ENCODE assay signal across 8 mouse cellular contexts in genomic region chr1:138135637-138136372, GRCm38 (mm10). TPM values are rescaled to one million over a fixed set of nuclear protein-coding genes. Genes with fewer than 3 reads are reported as not detected.
DNase-seq lines count a peak whose midpoint lies in the region; ATAC-seq and TF ChIP-seq lines count a peak whose summit lies in the region.

No protein-coding gene starts in this region.

- no peak for ATAC-seq in heart, embryonic 14.5 days (ENCODE audit: insufficient number of reproducible peaks, insufficient read depth, low FRiP score, low read depth)
- no peak for ATAC-seq in hindbrain, postnatal 0 days
- ATAC-seq in midbrain, embryonic 14.5 days (ENCODE audit: low FRiP score, low TSS enrichment) = peak; percentile 55; the same call in 1 of the 2 replicates

- peak overlapping the region in 1 of 2 experiments; percentile 6; a peak in 1 of 4 replicates for H3K4me3 ChIP-seq in heart, embryonic 14.5 days (ENCODE audit: control insufficient read depth in 1 of 2, insufficient read depth in 1 of 2, low read depth in 1 of 2, low read length in 2 of 2)
- peak overlapping the region; percentile 47 for H3K4me3 ChIP-seq in bone marrow macrophage, adult 2 months (ENCODE audit: insufficient read depth, low read length)
- peak overlapping the region; percentile 38 for H3K4me3 ChIP-seq in hindbrain, postnatal 0 days (ENCODE audit: low read length)
- peak overlapping the region; percentile 29 for H3K4me3 ChIP-seq in midbrain, embryonic 14.5 days (replicated peaks; ENCODE audit: low read depth, low read length)

- no peaks in the 10 kb centered on the region for H3K4me1 ChIP-seq in heart, embryonic 14.5 days (ENCODE audit: control insufficient read depth in 2 of 2, insufficient read depth in 2 of 2, low read length in 2 of 2)
- H3K4me1 ChIP-seq in bone marrow macrophage, adult 2 months (ENCODE audit: control insufficient read depth, insufficient read depth, low read length) = peaks cover 49% of the 10 kb centered on the region
- H3K4me1 ChIP-seq in hindbrain, postnatal 0 days (ENCODE audit: insufficient read depth, low read length) = no peaks in the 10 kb centered on the region
- H3K4me1 ChIP-seq in midbrain, embryonic 14.5 days (ENCODE audit: control insufficient read depth, insufficient read depth, low read length) = peaks cover 5% of the 10 kb centered on the region; the same call in 1 of the 2 replicates

- 84% methylated on average over 9 of the region's 9 CpGs for WGBS in heart, embryonic 14.5 days
- WGBS in hindbrain, postnatal 0 days = 34% methylated on average over 9 of the region's 9 CpGs
- 35% methylated on average over 9 of the region's 9 CpGs for WGBS in midbrain, embryonic 14.5 days

- H3K27me3 ChIP-seq in heart, embryonic 14.5 days (ENCODE audit: control insufficient read depth, insufficient read depth, low read length) = no peaks in the 10 kb centered on the region
- no peaks in the 10 kb centered on the region for H3K27me3 ChIP-seq in hindbrain, postnatal 0 days (ENCODE audit: insufficient read depth, low read length)
- no peaks in the 10 kb centered on the region for H3K27me3 ChIP-seq in midbrain, embryonic 14.5 days (ENCODE audit: control insufficient read depth, insufficient read depth, low read length)

- intact Hi-C loops in heart, postnatal 10 days (cut with DNase I) = no loop called here

- no peak for TF ChIP-seq CTCF in bone marrow macrophage, adult 2 months (IDR thresholded peaks at IDR 0.05; ENCODE audit: low read depth, low read length)
- no peak for TF ChIP-seq CTCF in hindbrain, postnatal 0 days (IDR thresholded peaks at IDR 0.05; ENCODE audit: low read depth)

- no peak for TF ChIP-seq POLR2A in bone marrow macrophage, adult 2 months (IDR thresholded peaks at IDR 0.05; ENCODE audit: borderline replicate concordance, low read depth, low read length)

- no peaks in the 10 kb centered on the region for H3K36me3 ChIP-seq in heart, embryonic 14.5 days (ENCODE audit: control insufficient read depth, insufficient read depth, low read length)
- H3K36me3 ChIP-seq in hindbrain, postnatal 0 days (ENCODE audit: insufficient read depth, low read length) = no peaks in the 10 kb centered on the region
- no peaks in the 10 kb centered on the region for H3K36me3 ChIP-seq in midbrain, embryonic 14.5 days (ENCODE audit: control insufficient read depth, insufficient read depth, low read length)

- DNase-seq in heart, postnatal 10 days = no peak
- no peak for DNase-seq in hindbrain, postnatal 0 days (ENCODE audit: low spot score)
- DNase-seq in midbrain, embryonic 14.5 days = peak; percentile 10
- DNase-seq in yolk sac, embryonic 10.5 days (ENCODE audit: low spot score) = no peak
- no peak for DNase-seq in gastrocnemius, adult 18-20 months (ENCODE audit: low spot score)
- DNase-seq in ovary, postnatal 36 days (ENCODE audit: low spot score) = no peak

- no peaks in the 10 kb centered on the region for H3K9me3 ChIP-seq in heart, embryonic 14.5 days (ENCODE audit: control insufficient read depth, low read length)
- no peaks in the 10 kb centered on the region for H3K9me3 ChIP-seq in hindbrain, postnatal 0 days (ENCODE audit: low read length)
- no peaks in the 10 kb centered on the region for H3K9me3 ChIP-seq in midbrain, embryonic 14.5 days (ENCODE audit: control insufficient read depth, low read length)

- H3K4me2 ChIP-seq in heart, embryonic 14.5 days (ENCODE audit: low read length) = peak overlapping the region; percentile 52
- peak overlapping the region; percentile 55 for H3K4me2 ChIP-seq in hindbrain, postnatal 0 days (ENCODE audit: low read depth, low read length)
- H3K4me2 ChIP-seq in midbrain, embryonic 14.5 days (ENCODE audit: low read length) = peak overlapping the region; percentile 64

- no peak overlapping the region for H3K27ac ChIP-seq in heart, embryonic 14.5 days (replicated peaks in 1 of 2; ENCODE audit: control insufficient read depth in 1 of 2, insufficient read depth in 1 of 2, low read depth in 2 of 2, low read length in 2 of 2)
- H3K27ac ChIP-seq in bone marrow macrophage, adult 2 months (ENCODE audit: insufficient read depth, low read depth, low read length) = peak overlapping the region; percentile 99
- peak overlapping the region; percentile 54; the same call in 1 of the 2 replicates for H3K27ac ChIP-seq in hindbrain, postnatal 0 days
- H3K27ac ChIP-seq in midbrain, embryonic 14.5 days (replicated peaks; ENCODE audit: low read depth, low read length) = peak overlapping the region; percentile 77

- H3K9ac ChIP-seq in heart, embryonic 14.5 days (ENCODE audit: low read length) = no peak overlapping the region
- H3K9ac ChIP-seq in hindbrain, postnatal 0 days (replicated peaks; ENCODE audit: low read length) = peak overlapping the region; percentile 51
- H3K9ac ChIP-seq in midbrain, embryonic 14.5 days (replicated peaks; ENCODE audit: low read length) = peak overlapping the region; percentile 32; the same call in 1 of the 2 replicates

RNA-seq across cellular contexts. Expression of gene Ptprc, which starts 39.7 kb away (rescaled TPM):
- 1.9 and 2.5 TPM in 2 replicates for polyA plus RNA-seq in heart, embryonic 14.5 days (2014; fragmentation: Nextera tagmentation; extraction: Ambion mirVana)
- total RNA-seq in heart, postnatal 10 days (2021) = 1 to 10 TPM; 4.5 to 5.5 TPM
- polyA plus RNA-seq in bone marrow macrophage, adult 2 months (2012; ENCODE audit: insufficient read depth, insufficient read length, missing spikeins) = 565 and 582 TPM in 2 replicates
- 1.2 and 2.0 TPM in 2 replicates for total RNA-seq in hindbrain, postnatal 0 days (2014; rRNA removed)
- 1.2 and 1.3 TPM in 2 replicates for polyA plus RNA-seq in hindbrain, postnatal 0 days (2015; fragmentation: Nextera tagmentation; extraction: Ambion mirVana)
- 0.59 and 2.4 TPM in 2 replicates for polyA plus RNA-seq in midbrain, embryonic 14.5 days (2014; fragmentation: Nextera tagmentation; extraction: Ambion mirVana)
- total RNA-seq in gastrocnemius, adult 18-20 months (2021) = 1 to 10 TPM in 1 of 2 experiments, under 1 TPM in 1; 0.62 to 1.4 TPM

Comparison
In these comparisons a context has a peak if more than half of its experiments do, and no peak if none do; other contexts are left out.
1. H3K27ac ChIP-seq: peak in bone marrow macrophage, adult 2 months (single experiment), hindbrain, postnatal 0 days (single experiment) and midbrain, embryonic 14.5 days (single experiment); none in heart, embryonic 14.5 days (0 of 2).
2. RNA of gene Ptprc, which starts 39.7 kb away (polyA plus RNA-seq): 565 to 582 TPM in bone marrow macrophage, adult 2 months; 0.59 to 2.4 TPM in midbrain, embryonic 14.5 days, 1.9 to 2.5 TPM in heart, embryonic 14.5 days and 1.2 to 1.3 TPM in hindbrain, postnatal 0 days; every median in the first group is over 100 times any median in the second.
3. Peak in every context shown above with its lines, with median percentiles within 50 percentile points of each other: H3K4me2 ChIP-seq.